Comparison of ENCODE assay signal across 15 mouse cellular contexts in genomic region chr3:96273591-96274465, GRCm38 (mm10). TPM values are rescaled to one million over a fixed set of nuclear protein-coding genes. Genes with fewer than 3 reads are reported as not detected.
DNase-seq lines count a peak whose midpoint lies in the region; ATAC-seq and TF ChIP-seq lines count a peak whose summit lies in the region.
"Had no signal": no experiment of that assay in that cellular context is flagged by ENCODE, and none has a peak within 500 bp of the region (broad histone marks: within the 10 kb centered on the region; RNA-seq: fewer than 3 reads in every experiment).

No protein-coding gene starts in this region.

- no peak for TF ChIP-seq POLR2A in spleen, adult 2 months (IDR thresholded peaks at IDR 0.05; ENCODE audit: low read depth, low read length)

- H3K9ac ChIP-seq in liver, embryonic 16.5 days (ENCODE audit: low read depth, low read length), result no peak overlapping the region
- H3K9ac ChIP-seq: embryonic facial prominence, embryonic 15.5 days had no signal

- H3K4me1 ChIP-seq in spleen, adult 2 months (ENCODE audit: control insufficient read depth, insufficient read depth, insufficient read length), result peaks cover 5% of the 10 kb centered on the region; the same call in 1 of the 2 replicates
- H3K4me1 ChIP-seq in liver, embryonic 16.5 days (ENCODE audit: control insufficient read depth, low read depth, low read length), result peaks cover 18% of the 10 kb centered on the region

- 45% methylated on average over 17 of the region's 17 CpGs for WGBS in spleen, adult 2 months
- 40% methylated on average over 17 of the region's 17 CpGs for WGBS in liver, embryonic 16.5 days (ENCODE audit: insufficient replicate concordance)

- no peaks in the 10 kb centered on the region for H3K9me3 ChIP-seq in liver, embryonic 16.5 days (replicated peaks; ENCODE audit: control insufficient read depth, low read length)
- H3K9me3 ChIP-seq: embryonic facial prominence, embryonic 15.5 days had no signal

- DNase-seq in spleen, adult 2 months (ENCODE audit: low read depth in 1 of 2, low spot score in 2 of 2), result peak in 1 of 2 experiments; percentile 35
- DNase-seq in spleen, adult 18-20 months, result no peak
- DNase-seq in NIH3T3 (ENCODE audit: low read depth), result peak; percentile 61
- DNase-seq in frontal cortex, postnatal 14 days (ENCODE audit: low spot score in 2 of 2), result no peak
- no peak for DNase-seq in ovary, postnatal 14 days (ENCODE audit: low spot score)
- no peak for DNase-seq in ovary, postnatal 10 days (ENCODE audit: low spot score)
- DNase-seq: adrenal gland, adult 2 months; cerebellum, adult 2 months; heart, postnatal 10 days; kidney, adult 8-10 months had no signal

- H3K36me3 ChIP-seq in spleen, adult 2 months (ENCODE audit: control insufficient read depth, insufficient read depth, low read length), result no peaks in the 10 kb centered on the region
- no peaks in the 10 kb centered on the region for H3K36me3 ChIP-seq in liver, embryonic 16.5 days (ENCODE audit: control insufficient read depth, insufficient read depth)
- H3K36me3 ChIP-seq: embryonic facial prominence, embryonic 15.5 days had no signal

- no peak for ATAC-seq in liver, embryonic 16.5 days (ENCODE audit: low read depth)
- ATAC-seq: lung, postnatal 0 days; midbrain, embryonic 16.5 days had no signal

- H3K27ac ChIP-seq in spleen, adult 2 months (ENCODE audit: insufficient read depth, low read length), result peak overlapping the region; percentile 35
- H3K27ac ChIP-seq in liver, embryonic 16.5 days (ENCODE audit: low read length), result no peak overlapping the region
- H3K27ac ChIP-seq: embryonic facial prominence, embryonic 15.5 days had no signal

- no peak for TF ChIP-seq CTCF in spleen, adult 2 months (IDR thresholded peaks at IDR 0.05; ENCODE audit: extremely low read depth, insufficient read depth, insufficient read length, insufficient replicate concordance)

- H3K4me2 ChIP-seq in liver, embryonic 16.5 days (ENCODE audit: low read depth, low read length), result peak overlapping the region; percentile 19; the same call in 1 of the 2 replicates
- H3K4me2 ChIP-seq: embryonic facial prominence, embryonic 15.5 days had no signal

- no peaks in the 10 kb centered on the region for H3K27me3 ChIP-seq in spleen, adult 2 months (ENCODE audit: control insufficient read depth, insufficient read depth, low read length)
- H3K27me3 ChIP-seq in liver, embryonic 16.5 days (ENCODE audit: control insufficient read depth, insufficient read depth, low read depth, low read length), result no peaks in the 10 kb centered on the region; the same call in 1 of the 2 replicates
- H3K27me3 ChIP-seq: embryonic facial prominence, embryonic 15.5 days had no signal

- no peak overlapping the region for H3K4me3 ChIP-seq in spleen, adult 2 months (ENCODE audit: extremely low read depth, insufficient read depth, insufficient read length)
- 0 out of 2 replicates have a peak overlapping the region, but pooled peaks have one; percentile 1 for H3K4me3 ChIP-seq in liver, embryonic 16.5 days (ENCODE audit: low read depth, low read length)
- H3K4me3 ChIP-seq: embryonic facial prominence, embryonic 15.5 days had no signal

RNA-seq across cellular contexts. Expression of gene Hist2h2bb, which starts 4.3 kb away (rescaled TPM):
- 14.7 and 15.9 TPM in 2 replicates for polyA plus RNA-seq in spleen, adult 2 months (2012; rRNA removed)
- polyA plus RNA-seq in liver, embryonic 16.5 days (2015; fragmentation: Nextera tagmentation; extraction: Ambion mirVana), result 17.9 and 25.9 TPM in 2 replicates
- polyA plus RNA-seq: adrenal gland, adult 2 months had no signal

RNA-seq across cellular contexts. Expression of gene Hist2h3b, which starts 5.4 kb away (rescaled TPM):
- 102 and 177 TPM in 2 replicates for polyA plus RNA-seq in spleen, adult 2 months (2012; rRNA removed)
- polyA plus RNA-seq in liver, embryonic 16.5 days (2015; fragmentation: Nextera tagmentation; extraction: Ambion mirVana), result 78.4 and 87.8 TPM in 2 replicates

RNA-seq across cellular contexts. Expression of gene Hist2h4, which starts 10.7 kb away (rescaled TPM):
- polyA plus RNA-seq in spleen, adult 2 months (2012; rRNA removed), result 9.3 and 15.4 TPM in 2 replicates
- 26.6 and 34.9 TPM in 2 replicates for polyA plus RNA-seq in liver, embryonic 16.5 days (2015; fragmentation: Nextera tagmentation; extraction: Ambion mirVana)

RNA-seq across cellular contexts. Expression of gene Fcgr1, which starts 19.9 kb away (rescaled TPM):
- polyA plus RNA-seq in spleen, adult 2 months (2012; rRNA removed), result 5.2 and 6.0 TPM in 2 replicates
- 3.8 and 4.5 TPM in 2 replicates for polyA plus RNA-seq in liver, embryonic 16.5 days (2015; fragmentation: Nextera tagmentation; extraction: Ambion mirVana)

RNA-seq across cellular contexts. Expression of gene Hist2h3c1, which starts 27.3 kb away (rescaled TPM):
- not detected in 2 replicates for polyA plus RNA-seq in spleen, adult 2 months (2012; rRNA removed)
- 4.3 and 4.9 TPM in 2 replicates for polyA plus RNA-seq in liver, embryonic 16.5 days (2015; fragmentation: Nextera tagmentation; extraction: Ambion mirVana)
- polyA plus RNA-seq: adrenal gland, adult 2 months; cerebellum, adult 2 months; lung, postnatal 0 days; midbrain, embryonic 16.5 days; testis, adult 2 months had no signal
